Mouse (Mus musculus) neural tube, embryonic 10.5 days (tissue): ENCODE results near the gene Pafah1b3.
A peak's percentile ranks its signal among the peaks of the same experiment; 100 is the strongest.

Experiments used
- DNase-seq: peaks from one replicate; pipeline ENCODE4 v3.0.0-alpha.2; 2017; ENCODE audit warnings: low spot score; ENCODE audit errors: extremely low spot score

Pafah1b3 gene

DNA sequence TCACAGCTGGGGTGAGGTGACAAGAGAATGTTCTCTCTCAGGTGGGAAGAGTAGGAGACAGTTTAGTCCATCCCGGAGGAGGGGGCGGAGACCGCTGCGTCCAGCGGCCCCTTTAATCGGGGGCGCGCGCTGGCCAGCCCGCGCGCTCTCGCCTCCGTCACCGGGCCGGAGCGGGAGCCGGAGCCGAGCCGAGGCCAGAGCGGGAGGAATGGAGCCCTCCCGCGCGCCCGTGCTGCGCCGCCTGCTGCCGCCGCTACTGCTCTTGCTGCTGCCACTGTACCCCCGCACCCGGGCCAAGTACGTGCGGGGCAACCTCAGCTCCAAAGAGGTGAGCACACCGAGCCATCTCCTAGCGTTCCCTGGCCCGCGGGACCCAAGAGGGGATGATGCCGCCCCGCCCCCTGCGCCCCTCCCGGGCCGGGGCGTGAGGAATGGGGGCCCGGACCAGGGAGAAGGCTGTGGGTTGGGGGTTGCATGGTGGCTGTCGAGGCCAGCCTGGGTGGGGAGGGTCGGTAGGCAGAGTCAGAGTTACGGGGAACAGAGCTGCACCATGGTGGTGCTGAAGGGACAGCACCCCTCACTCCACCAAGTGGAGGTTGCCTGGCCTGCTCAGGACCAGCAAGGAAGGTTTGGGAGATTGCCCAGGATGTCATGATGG is 8.3 kb upstream of the Pafah1b3 start, which contains the start of gene Tmem145:
TSS of gene Tmem145 (plus strand) at position 151 of the 658 bp plus-strand sequence.
- peak; percentile 78 for DNase-seq

DNA sequence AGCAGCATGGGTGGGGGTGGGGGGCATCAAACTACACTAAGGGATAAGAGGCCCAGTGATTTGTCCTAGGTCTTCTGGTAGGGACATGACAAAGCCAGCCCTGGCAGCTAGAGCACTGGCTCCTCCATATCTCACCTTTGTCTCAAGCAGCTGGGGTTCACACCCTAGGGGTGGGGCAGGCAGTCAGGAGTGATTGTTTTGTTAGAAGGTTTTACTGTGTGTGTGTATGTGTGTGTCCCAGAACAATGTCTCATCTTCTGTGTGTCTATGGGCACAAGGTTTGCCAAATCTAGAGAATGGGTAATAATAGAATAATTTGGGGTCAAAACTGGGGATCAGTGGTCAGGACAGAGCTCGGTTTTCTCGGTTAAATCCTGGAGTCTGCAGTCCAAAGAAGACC is 7.7 kb upstream of the Pafah1b3 start:
- no peak for DNase-seq

DNA sequence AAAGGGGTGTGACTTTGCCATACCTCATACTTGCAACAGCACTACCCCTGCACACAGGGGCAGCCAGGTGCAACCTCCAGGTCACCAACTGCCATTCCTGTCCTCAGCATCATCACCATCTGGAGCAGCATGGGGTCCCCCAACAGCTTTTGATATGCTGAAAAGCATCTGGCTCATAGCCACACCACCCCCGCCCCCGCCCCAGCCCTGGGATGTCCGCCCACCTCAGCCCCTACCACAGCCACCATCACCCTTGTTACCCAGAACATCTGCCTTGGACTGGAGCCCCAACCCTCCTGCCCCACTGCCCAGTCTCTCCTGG is 5.9 kb upstream of the Pafah1b3 start:
- no peak for DNase-seq

DNA sequence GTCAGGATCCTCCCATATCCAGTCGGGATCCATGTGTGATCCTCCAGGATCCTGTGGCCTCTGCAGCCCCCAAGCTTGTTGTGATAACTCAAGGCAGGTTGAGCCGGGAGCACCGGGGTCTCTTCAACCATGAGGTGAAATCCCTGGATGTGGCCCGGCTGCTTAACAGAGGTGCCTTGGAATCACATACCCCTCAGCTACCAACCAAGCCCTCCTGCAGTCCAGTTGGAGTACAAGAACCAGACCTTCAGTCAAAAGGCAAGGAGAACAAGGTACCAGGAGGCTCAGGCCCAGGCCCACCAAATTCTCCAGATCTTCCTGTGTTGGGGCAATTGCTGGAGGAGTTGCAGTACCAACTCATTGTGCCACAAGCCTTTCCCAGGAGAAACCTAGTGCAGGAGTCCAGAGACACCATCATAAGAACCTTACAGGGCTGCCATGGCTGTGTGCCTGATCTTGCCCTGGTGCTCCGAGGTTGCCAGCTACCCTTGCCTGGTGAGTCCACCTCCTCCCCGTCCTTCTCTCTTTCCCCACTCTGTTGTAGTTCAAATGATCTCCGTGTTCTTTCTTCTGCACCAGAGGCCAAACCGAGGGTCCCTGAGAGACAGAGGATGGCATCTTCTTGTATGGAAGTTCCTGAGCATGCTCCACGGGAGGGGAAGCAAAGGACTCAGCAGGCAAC is 5.4 kb upstream of the Pafah1b3 start:
- DNase-seq = no peak

DNA sequence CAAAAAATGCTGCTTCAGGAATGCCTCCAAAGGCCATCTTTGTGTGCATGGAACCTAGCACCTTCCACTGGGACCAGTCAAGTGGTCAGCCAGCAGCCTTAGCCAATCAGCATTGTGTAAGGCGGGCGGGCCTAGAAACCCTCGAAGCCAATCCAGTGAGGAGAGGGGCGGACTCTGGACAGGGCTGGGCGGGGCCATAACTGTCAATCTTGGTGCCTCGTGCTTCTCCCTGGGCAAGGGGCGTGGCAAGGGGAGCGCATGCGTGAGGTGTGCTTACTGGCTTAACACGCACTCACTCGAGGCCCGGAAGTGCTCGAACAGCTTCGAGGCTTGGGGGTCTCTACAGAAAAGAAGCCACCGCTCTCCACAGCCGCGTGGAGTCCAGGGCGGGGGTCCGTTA is 3.3 kb upstream of the Pafah1b3 start, which contains the start of gene Prr19:
TSS of gene Prr19 (plus strand) at position 349 of the 400 bp plus-strand sequence.
- DNase-seq = peak; percentile 49

DNA sequence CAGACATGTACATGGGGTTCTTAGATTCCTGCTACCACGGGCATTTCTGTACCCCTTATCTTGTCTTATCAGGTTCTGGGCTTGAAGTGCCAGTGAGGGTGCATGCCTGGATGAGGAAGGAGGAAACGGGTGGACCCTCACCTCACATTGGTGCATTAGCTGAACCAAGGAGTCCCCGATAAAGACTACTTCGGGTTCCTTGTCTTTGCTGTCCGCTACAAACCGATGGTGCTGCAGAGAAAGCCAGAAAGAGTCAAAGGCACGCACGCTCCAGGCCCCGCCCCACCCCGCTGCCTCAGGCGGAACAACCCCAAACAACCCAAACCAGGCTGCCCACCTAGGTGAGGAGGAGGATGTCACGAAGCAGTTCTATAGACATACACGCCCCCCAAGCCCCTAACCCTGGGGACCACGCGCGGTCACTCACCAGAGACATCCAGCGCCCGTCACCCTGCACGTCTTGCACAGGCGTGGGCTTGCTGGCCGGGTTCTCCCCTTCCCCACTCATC is 787 bp downstream of the Pafah1b3 start:
- no peak for DNase-seq

DNA sequence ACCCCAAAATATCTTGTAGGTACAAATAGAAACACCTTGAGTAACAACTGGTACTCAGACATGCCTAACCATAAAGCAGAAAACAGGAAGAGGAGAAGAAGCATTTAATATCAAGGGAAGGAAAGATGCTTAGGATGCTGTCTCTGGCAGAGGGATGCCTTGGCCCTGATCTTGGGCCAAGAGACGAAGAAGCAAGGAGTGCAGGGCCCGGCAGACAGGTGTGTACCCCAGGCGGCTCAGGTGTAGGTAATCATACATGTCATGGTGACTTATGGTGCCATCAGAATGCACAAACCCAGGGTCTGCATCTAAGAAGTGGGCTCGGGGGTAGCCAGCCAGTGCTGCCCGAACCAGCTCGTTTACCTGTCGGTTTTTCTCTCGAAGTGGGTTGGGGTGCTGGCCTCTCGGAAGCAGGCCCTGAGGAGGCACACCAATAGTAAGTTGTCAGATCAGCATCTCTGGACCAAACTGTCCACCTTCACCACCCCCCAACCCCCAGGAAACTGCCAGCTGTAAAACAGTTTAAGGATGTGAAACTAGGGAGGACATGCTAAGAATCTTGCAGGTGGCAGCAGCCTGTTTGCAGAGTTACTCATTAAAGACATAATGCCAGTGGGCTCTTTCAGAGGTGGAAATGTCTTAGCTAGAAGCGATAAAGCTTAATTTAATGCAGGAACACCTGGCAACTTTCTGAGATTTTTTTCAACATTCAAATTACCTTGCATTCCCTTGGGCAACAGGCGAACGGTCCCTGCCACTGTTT is 2.6 kb downstream of the Pafah1b3 start:
- DNase-seq = no peak

DNA sequence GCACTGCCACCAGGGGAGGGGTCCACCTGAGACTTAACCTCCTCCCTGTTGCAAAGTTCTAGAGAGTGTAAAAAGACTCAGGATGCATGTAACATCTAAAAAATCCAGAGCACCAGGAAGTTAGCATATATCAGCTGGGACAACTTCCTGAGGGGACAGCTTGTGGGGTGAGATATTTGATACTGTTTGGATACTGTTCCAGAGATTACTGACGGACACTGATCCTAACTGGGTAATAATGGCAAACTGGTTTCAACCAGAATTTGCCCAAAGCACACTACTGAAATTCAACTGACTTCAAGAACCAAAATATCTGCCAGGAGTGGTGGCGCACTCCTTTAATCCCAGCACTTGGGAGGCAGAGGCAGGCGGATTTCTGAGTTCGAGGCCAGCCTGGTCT is 3.3 kb downstream of the Pafah1b3 start:
- no peak for DNase-seq

DNA sequence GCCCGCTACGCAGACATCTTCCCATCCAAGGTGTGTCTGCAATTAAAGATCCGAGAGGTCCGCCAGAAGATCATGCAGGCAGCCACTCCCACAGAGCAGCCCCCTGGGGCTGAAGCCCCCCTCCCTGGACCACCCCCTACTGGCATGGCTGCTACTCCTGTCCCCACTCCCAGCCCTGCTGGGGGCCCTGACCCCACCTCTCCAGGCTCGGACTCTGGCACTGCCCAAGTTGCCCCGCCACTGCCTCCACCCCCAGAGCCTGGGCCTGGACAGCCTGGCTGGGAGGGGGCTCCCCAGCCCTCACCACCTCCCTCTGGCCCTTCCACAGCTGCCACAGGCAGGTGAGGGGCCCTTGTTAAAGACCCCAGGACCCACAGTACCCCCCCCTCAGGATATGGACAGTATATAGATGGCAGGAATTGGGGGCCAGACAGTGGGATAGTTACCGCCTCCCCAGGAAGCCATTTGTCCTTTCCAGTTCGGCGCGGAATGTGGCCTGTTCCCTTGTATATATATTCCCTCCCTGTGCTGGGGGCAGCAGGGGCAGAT is 4.5 kb downstream of the Pafah1b3 start:
- DNase-seq = no peak

DNA sequence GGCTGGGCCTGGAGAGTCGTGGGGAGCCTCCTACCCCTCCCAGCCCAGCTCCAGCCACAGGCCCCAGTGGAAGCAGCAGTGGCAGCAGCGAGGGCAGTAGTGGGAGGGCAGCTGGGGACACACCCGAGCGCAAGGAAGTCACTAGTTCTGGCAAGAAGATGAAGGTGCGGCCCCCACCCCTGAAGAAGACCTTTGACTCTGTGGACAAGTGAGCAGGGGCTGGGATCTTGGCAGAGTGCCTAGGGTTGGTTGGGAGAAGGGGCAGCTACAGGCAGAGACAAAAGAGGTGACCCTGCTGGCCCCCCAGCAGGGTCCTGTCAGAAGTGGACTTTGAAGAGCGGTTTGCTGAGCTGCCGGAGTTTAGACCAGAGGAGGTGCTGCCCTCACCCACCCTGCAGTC is 5.7 kb downstream of the Pafah1b3 start:
- no peak for DNase-seq

DNA sequence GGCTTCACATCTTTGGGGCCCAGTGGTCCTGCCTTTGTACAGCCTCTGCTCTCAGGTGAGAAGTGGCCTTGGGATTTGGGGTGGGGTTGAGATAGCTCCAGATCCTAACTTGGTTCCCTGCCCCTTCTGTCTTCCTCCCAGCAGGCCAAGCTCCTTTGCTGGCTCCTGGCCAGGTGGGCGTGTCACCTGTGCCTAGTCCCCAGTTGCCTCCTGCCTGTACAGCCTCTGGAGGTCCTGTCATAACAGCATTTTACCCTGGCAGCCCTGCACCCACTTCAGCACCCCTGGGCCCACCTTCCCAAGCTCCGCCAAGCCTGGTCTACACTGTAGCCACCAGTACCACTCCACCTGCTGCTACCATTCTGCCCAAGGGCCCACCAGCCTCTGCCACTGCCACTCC is 6.9 kb downstream of the Pafah1b3 start:
- DNase-seq = no peak

DNA sequence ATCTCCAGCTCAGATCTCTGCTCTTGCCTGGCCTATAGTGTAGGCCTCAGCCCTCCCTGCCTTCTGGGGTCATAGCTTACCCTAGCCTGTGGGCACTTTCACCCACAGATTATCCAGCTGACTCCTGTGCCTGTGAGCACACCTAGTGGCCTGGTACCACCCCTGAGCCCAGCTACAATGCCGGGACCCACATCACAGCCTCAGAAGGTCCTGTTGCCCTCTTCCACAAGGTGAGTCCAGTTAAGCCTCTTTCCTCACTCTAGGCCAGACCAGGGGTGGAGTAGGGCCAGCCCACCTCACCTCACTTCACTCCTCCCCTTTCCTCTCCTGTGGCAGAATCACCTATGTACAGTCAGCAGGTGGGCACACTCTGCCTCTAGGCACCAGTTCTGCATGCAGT is 7.3 kb downstream of the Pafah1b3 start:
- DNase-seq = no peak

DNA sequence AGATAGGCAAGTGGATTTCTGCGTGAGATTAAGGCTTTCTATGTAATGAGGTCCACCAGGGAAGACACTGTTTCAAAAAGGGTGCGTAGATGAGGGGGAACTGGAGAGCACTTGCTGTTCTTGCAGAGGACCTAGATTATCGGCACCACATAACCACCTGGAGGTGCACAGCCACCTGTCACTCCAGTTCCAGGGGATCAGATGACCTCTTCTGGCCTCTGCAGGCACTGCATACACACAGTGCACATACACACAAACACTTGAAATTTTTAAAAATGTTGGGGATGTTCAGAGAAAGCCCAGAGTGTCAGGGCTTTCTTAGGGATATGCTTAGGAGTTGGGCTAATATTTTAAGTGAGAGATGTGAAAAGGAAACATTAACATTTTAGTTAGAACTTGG is 7.9 kb downstream of the Pafah1b3 start:
- no peak for DNase-seq

DNA sequence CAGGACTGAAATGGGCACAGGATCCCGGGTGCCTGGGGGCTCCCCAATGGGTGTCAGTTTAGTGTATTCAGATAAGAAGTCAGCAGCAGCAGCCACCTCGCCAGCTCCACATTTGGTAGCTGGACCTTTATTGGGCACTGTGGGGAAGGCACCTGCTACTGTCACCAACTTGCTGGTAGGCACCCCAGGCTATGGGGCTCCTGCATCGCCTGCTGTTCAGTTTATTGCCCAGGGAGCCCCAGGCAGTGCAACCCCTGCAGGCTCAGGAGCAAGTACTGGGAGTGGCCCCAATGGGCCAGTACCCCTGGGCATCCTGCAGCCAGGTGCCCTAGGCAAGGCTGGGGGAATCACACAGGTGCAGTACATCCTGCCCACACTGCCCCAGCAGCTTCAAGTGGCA is 9.1 kb downstream of the Pafah1b3 start:
- DNase-seq = no peak

DNA sequence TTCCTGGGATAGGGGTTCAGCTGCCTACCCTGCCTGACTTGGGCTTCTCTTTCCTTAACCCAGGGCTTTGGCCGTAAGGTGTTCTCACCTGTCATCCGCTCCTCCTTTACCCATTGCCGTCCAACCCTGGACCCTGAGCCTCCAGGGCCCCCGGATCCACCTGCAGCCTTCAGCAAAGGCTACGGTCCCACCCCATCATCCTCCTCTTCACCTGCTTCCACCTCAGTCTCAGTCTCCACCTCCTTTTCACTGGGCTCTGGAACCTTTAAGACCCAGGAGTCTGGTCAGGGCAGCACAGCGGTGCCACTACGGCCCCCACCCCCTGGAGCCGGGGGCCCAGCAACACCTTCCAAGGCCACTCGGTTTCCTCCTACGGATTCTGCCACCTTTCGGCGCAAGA is 9.8 kb downstream of the Pafah1b3 start:
- DNase-seq = no peak

DNA sequence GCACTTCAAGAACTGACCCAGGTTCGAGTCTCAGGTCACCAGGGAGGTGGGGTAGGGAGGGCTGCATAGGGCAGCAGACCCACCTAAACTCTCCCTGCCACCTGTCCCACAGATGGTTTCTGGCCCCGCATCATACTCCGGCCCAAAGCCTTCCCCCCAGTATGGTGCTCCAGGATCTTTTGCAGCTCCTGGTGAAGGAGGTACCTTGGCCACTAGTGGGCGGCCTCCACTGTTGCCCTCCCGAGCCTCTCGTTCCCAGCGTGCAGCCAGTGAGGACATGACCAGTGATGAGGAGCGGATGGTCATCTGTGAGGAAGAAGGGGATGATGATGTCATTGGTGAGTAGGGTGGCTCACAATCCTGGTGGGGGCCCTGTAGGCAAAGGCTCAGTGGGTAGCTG is 10.8 kb downstream of the Pafah1b3 start:
- no peak for DNase-seq

DNA sequence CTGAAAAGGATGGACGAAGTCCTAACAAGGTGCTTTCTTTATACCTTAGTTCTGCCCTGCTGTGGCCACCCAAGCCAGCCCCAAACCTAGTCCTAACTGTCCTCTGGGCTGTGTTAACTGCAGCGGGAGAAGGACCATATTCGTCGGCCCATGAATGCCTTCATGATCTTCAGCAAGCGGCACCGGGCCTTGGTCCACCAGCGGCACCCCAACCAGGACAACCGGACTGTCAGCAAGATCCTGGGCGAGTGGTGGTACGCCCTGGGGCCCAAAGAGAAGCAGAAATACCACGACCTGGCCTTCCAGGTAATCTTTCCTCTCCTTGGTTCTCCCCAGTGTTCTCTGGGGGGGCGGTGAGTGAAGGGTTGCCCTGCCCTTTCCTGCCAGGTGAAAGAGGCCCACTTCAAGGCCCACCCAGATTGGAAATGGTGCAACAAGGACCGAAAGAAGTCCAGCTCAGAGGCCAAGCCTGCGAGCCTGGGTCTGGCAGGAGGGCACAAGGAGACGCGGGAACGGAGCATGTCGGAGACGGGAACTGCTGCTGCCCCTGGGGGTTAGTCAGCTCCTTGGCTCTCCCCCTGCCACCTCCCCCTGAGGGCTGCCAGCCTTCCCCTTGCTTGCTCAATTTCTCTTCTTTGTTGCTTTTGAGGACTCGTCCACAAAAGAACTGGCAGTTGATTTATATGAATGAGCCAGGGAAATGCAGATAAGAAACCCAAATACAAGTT is 12.1 kb downstream of the Pafah1b3 start:
- no peak for DNase-seq

DNA sequence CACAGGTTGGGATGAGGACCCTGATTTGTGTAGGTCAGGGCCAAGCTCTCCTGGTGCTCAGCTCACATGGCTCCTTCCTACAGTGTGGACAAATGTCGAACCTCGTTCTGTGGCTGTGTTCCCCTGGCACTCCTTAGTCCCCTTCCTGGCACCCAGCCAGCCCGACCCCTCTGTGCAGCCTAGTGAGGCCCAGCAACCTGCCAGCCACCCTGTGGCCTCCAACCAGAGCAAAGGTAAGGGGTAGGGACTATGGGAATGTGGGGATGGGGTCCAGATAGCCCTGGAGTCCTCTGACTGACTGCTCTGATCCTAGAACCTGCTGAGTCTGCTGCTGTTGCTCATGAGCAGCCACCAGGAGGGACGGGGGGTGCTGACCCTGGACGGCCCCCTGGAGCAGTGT is 13.0 kb downstream of the Pafah1b3 start:
- no peak for DNase-seq

DNA sequence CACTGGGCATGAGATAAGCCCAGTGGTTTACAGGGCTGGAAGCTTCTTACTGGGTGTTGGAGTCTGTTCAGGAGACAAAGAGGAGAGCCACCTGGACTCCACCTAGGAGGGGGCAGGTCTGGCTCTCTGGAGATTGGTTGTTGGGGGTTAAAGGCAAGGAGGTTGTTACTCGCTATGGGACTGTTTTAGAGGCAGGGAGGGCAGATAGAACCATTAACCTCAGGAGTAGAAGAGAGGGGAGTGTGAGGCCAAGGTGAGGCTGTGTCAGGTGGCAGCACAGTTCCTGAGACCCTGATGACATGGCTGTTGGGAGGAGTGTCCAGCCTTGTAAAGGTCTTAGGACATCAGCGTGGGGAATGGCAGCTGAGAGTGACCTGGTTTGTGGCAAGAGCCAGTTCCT is 13.6 kb downstream of the Pafah1b3 start:
- no peak for DNase-seq

DNA sequence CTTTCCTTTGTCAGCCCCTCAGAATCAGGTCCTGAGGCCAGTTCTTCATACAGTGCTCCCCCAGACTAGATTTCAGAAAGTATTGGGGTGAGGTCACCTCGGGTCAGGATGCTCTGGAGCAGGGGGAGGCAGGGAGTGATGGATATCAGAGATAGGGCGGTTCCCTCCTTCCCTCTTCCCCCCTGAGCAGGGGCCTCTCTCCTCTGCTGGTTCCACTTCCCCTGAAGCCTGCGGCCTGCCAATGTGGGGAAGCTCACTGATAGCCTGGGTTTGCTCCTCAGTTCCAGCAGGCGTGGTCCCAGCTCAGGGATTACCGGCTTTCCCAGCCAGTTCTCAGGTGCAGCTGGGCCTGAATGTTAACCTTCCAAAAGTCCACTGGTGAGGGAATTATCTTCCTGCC is 14.1 kb downstream of the Pafah1b3 start:
- no peak for DNase-seq

DNA sequence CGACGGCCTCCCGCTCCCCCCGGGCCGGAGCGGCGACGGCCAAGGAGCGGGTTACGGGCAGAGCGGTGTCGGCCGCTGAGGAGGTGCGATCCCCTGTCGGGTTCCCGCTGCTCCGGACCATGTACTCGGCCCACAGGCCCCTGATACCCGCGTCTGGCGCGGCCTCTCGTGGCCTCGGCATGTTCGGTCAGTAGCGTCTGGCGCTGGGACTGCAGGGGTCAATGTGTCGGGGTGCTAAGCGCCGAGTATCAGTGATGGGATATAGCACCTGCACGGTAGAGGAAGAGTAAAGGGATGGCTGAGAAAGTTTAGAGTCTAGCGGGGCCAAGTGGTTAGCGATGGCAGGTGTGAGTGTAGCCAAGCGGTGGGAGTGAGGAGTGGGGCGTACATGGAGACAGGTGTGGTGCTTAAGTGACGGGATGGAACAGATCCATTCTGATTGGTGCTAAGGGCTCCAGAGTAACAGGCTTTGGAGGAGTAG is 15.0 kb downstream of the Pafah1b3 start:
- DNase-seq = peak; percentile 72
